Mouse (Mus musculus): Measurements from ENCODE around the gene Adat2. TPM values are rescaled to one million over a fixed set of nuclear protein-coding genes. Genes with fewer than 3 reads are reported as not detected.
A peak's percentile ranks its signal among the peaks of the same experiment; 100 is the strongest.

Gene Adat2
- total and polyA plus RNA-seq, 3 experiments, result 5.2 to 30.6 (median 11.9) TPM

GRCm38 (mm10) chr10:13541721-13542120 lies 11.0 kb upstream of the Adat2 start:
- Histone ChIP-seq H3K9me3 (replicated peaks) (no peaks in the 10 kb centered on the region), H3K27me3 (ENCODE audit: insufficient read depth, low read length) (no peaks in the 10 kb centered on the region), H3K4me1 (ENCODE audit: insufficient read depth, low read depth, low read length) (no peaks in the 10 kb centered on the region), H3K4me3 (ENCODE audit: low read depth, low read length) (no peak overlapping the region), H3K36me3 (replicated peaks) (peaks cover 55% of the 10 kb centered on the region)
- no peak for TF ChIP-seq GATA1 (IDR thresholded peaks at IDR 0.05; ENCODE audit: borderline replicate concordance, low read length)
- TF ChIP-seq GATA2 (IDR thresholded peaks at IDR 0.05; ENCODE audit: borderline replicate concordance, low read depth, low read length), result no peak
- TF ChIP-seq TAL1 (conservative IDR thresholded peaks at IDR 0.05; ENCODE audit: low read depth, low read length), result no peak
- no peak for TF ChIP-seq POLR2AphosphoS5 (IDR thresholded peaks at IDR 0.05; ENCODE audit: insufficient replicate concordance, low read depth, low read length)
- TF ChIP-seq CTCF (IDR thresholded peaks at IDR 0.05; ENCODE audit: low read depth, low read length), result no peak
- no peak for DNase-seq (ENCODE audit: low spot score)
- ATAC-seq (ENCODE audit: extremely low read depth, insufficient number of reproducible peaks, low FRiP score, poor library complexity, severe bottlenecking), result no peak

- no peak for DNase-seq (ENCODE audit: low spot score)
Measured at GRCm38 (mm10) chr10:13553498-13553985, 848 bp downstream of the Adat2 start.

GRCm38 (mm10) chr10:13554316-13554715 lies 1.6 kb downstream of the Adat2 start:
- DNase-seq (ENCODE audit: low spot score) (no peak), ATAC-seq (ENCODE audit: extremely low read depth, insufficient number of reproducible peaks, low FRiP score, poor library complexity, severe bottlenecking) (no peak)
- Histone ChIP-seq H3K27me3 (ENCODE audit: insufficient read depth, low read length) (no peaks in the 10 kb centered on the region), H3K4me1 (ENCODE audit: insufficient read depth, low read depth, low read length) (peaks cover 12% of the 10 kb centered on the region), H3K9me3 (replicated peaks) (no peaks in the 10 kb centered on the region), H3K36me3 (replicated peaks) (peaks cover 42% of the 10 kb centered on the region), H3K4me3 (ENCODE audit: low read depth, low read length) (no peak overlapping the region; the same call in 1 of the 2 replicates)
- no peak for TF ChIP-seq GATA2 (IDR thresholded peaks at IDR 0.05; ENCODE audit: borderline replicate concordance, low read depth, low read length)
- TF ChIP-seq TAL1 (conservative IDR thresholded peaks at IDR 0.05; ENCODE audit: low read depth, low read length), result no peak
- no peak for TF ChIP-seq CTCF (IDR thresholded peaks at IDR 0.05; ENCODE audit: low read depth, low read length)
- TF ChIP-seq GATA1 (IDR thresholded peaks at IDR 0.05; ENCODE audit: borderline replicate concordance, low read length), result no peak
- TF ChIP-seq POLR2AphosphoS5 (IDR thresholded peaks at IDR 0.05; ENCODE audit: insufficient replicate concordance, low read depth, low read length), result no peak

More at GRCm38 (mm10) chr10:13553498-13553985, 848 bp downstream of the Adat2 start:
- peaks cover 12% of the 10 kb centered on the region for H3K4me1 ChIP-seq (ENCODE audit: insufficient read depth, low read depth, low read length)
- peak overlapping the region; percentile 84 for H3K4me3 ChIP-seq (ENCODE audit: low read depth, low read length)
- H3K36me3 ChIP-seq (replicated peaks), result peaks cover 35% of the 10 kb centered on the region
- TF ChIP-seq GATA1 (IDR thresholded peaks at IDR 0.05; ENCODE audit: borderline replicate concordance, low read length), result no peak
- no peak for TF ChIP-seq GATA2 (IDR thresholded peaks at IDR 0.05; ENCODE audit: borderline replicate concordance, low read depth, low read length)
- TF ChIP-seq POLR2AphosphoS5 (IDR thresholded peaks at IDR 0.05; ENCODE audit: insufficient replicate concordance, low read depth, low read length), result no peak
- no peak for TF ChIP-seq CTCF (IDR thresholded peaks at IDR 0.05; ENCODE audit: low read depth, low read length)
- TF ChIP-seq TAL1 (conservative IDR thresholded peaks at IDR 0.05; ENCODE audit: low read depth, low read length), result no peak
- H3K9me3 ChIP-seq (replicated peaks), result no peaks in the 10 kb centered on the region
- H3K27me3 ChIP-seq (ENCODE audit: insufficient read depth, low read length), result no peaks in the 10 kb centered on the region
- no peak for ATAC-seq (ENCODE audit: extremely low read depth, insufficient number of reproducible peaks, low FRiP score, poor library complexity, severe bottlenecking)

GRCm38 (mm10) chr10:13560014-13560674 lies 7.5 kb downstream of the Adat2 start:
- H3K36me3 ChIP-seq (replicated peaks), result peaks cover 66% of the 10 kb centered on the region
- H3K27me3 ChIP-seq (ENCODE audit: insufficient read depth, low read length), result no peaks in the 10 kb centered on the region; the same call in 1 of the 2 replicates
- no peak for ATAC-seq (ENCODE audit: extremely low read depth, insufficient number of reproducible peaks, low FRiP score, poor library complexity, severe bottlenecking)
- DNase-seq (ENCODE audit: low spot score), result no peak
- TF ChIP-seq POLR2AphosphoS5 (IDR thresholded peaks at IDR 0.05; ENCODE audit: insufficient replicate concordance, low read depth, low read length) (no peak), CTCF (IDR thresholded peaks at IDR 0.05; ENCODE audit: low read depth, low read length) (no peak), TAL1 (conservative IDR thresholded peaks at IDR 0.05; ENCODE audit: low read depth, low read length) (no peak), GATA2 (IDR thresholded peaks at IDR 0.05; ENCODE audit: borderline replicate concordance, low read depth, low read length) (no peak), GATA1 (IDR thresholded peaks at IDR 0.05; ENCODE audit: borderline replicate concordance, low read length) (no peak)
- no peak overlapping the region for H3K4me3 ChIP-seq (ENCODE audit: low read depth, low read length)
- H3K9me3 ChIP-seq (replicated peaks), result no peaks in the 10 kb centered on the region
- no peaks in the 10 kb centered on the region; the same call in 1 of the 2 replicates for H3K4me1 ChIP-seq (ENCODE audit: insufficient read depth, low read depth, low read length)

GRCm38 (mm10) chr10:13564364-13565079 lies 11.8 kb downstream of the Adat2 start:
- TF ChIP-seq GATA2 (IDR thresholded peaks at IDR 0.05; ENCODE audit: borderline replicate concordance, low read depth, low read length), result no peak
- 0 out of 2 replicates have a peak, but pooled peaks have one; percentile 13 for TF ChIP-seq CTCF (IDR thresholded peaks at IDR 0.05; ENCODE audit: low read depth, low read length)

GRCm38 (mm10) chr10:13565080-13565448 lies 12.4 kb downstream of the Adat2 start:
- no peak for ATAC-seq (ENCODE audit: extremely low read depth, insufficient number of reproducible peaks, low FRiP score, poor library complexity, severe bottlenecking)
- Histone ChIP-seq H3K4me3 (ENCODE audit: low read depth, low read length) (no peak overlapping the region), H3K9me3 (replicated peaks) (no peaks in the 10 kb centered on the region), H3K36me3 (replicated peaks) (peaks cover 33% of the 10 kb centered on the region), H3K4me1 (ENCODE audit: insufficient read depth, low read depth, low read length) (no peaks in the 10 kb centered on the region), H3K27me3 (ENCODE audit: insufficient read depth, low read length) (peaks cover 2% of the 10 kb centered on the region; the same call in 1 of the 2 replicates)
- TF ChIP-seq TAL1 (conservative IDR thresholded peaks at IDR 0.05; ENCODE audit: low read depth, low read length) (no peak), CTCF (IDR thresholded peaks at IDR 0.05; ENCODE audit: low read depth, low read length) (no peak)
- no peak for DNase-seq (ENCODE audit: low spot score)

More at GRCm38 (mm10) chr10:13564364-13565079, 11.8 kb downstream of the Adat2 start:
- Histone ChIP-seq H3K4me3 (ENCODE audit: low read depth, low read length) (no peak overlapping the region), H3K36me3 (replicated peaks) (peaks cover 37% of the 10 kb centered on the region), H3K4me1 (ENCODE audit: insufficient read depth, low read depth, low read length) (no peaks in the 10 kb centered on the region), H3K9me3 (replicated peaks) (no peaks in the 10 kb centered on the region), H3K27me3 (ENCODE audit: insufficient read depth, low read length) (peaks cover 2% of the 10 kb centered on the region; the same call in 1 of the 2 replicates)
- ATAC-seq (ENCODE audit: extremely low read depth, insufficient number of reproducible peaks, low FRiP score, poor library complexity, severe bottlenecking), result no peak
- DNase-seq (ENCODE audit: low spot score), result no peak

All from G1E (cell line).